Mouse (Mus musculus) midbrain, embryonic 12.5 days (tissue): ENCODE measurements around the gene Ankar. TPM values are rescaled to one million over a fixed set of nuclear protein-coding genes. Genes with fewer than 3 reads are reported as not detected.

Experiments used
- ATAC-seq: fragments of 200-750 bp; cut with Nextera tagmentation; 2 replicates; pipeline ENCODE4 v1.8.0; 2017; ENCODE audit warnings: low read depth, moderate TSS enrichment, moderate library complexity; ENCODE audit not compliant: low FRiP score
- H3K27ac ChIP-seq: fragments of 300-500 bp; sonication (generic); replicated peaks from 2 replicates; pipeline ENCODE4 v1.5.1; 2016; ENCODE audit warnings: mild to moderate bottlenecking
- H3K27me3 ChIP-seq: fragments of 300-500 bp; sonication (generic); 2 replicates; pipeline ENCODE4 v1.6.1; 2016; ENCODE audit warnings: mild to moderate bottlenecking
- H3K36me3 ChIP-seq: fragments of 300-500 bp; sonication (generic); 2 replicates; pipeline ENCODE4 v1.6.1; 2016
- H3K4me1 ChIP-seq: fragments of 300-500 bp; sonication (generic); 2 replicates; pipeline ENCODE4 v1.6.1; 2016
- H3K4me2 ChIP-seq: fragments of 300-500 bp; sonication (generic); replicated peaks from 2 replicates; pipeline ENCODE4 v1.6.1; 2016; ENCODE audit warnings: mild to moderate bottlenecking, moderate library complexity
- H3K4me3 ChIP-seq: fragments of 300-500 bp; sonication (generic); 2 replicates; pipeline ENCODE4 v1.5.1; 2016; ENCODE audit warnings: mild to moderate bottlenecking
- H3K9ac ChIP-seq: fragments of 300-500 bp; sonication (generic); replicated peaks from 2 replicates; pipeline ENCODE4 v1.6.1; 2016; ENCODE audit warnings: mild to moderate bottlenecking, moderate library complexity
- H3K9me3 ChIP-seq: fragments of 300-500 bp; sonication (generic); 2 replicates; pipeline ENCODE4 v1.6.1; 2016; ENCODE audit warnings: mild to moderate bottlenecking
- WGBS: fragments of 180-500 bp; shearing (Covaris S2); methylation state at CpG from one replicate; pipeline ENCODE4 v1.1.7; 2016; 5-methylcytosine and 5-hydroxymethylcytosine counted together
- polyA plus RNA-seq: library from polyadenylated mRNA; unstranded; fragments of >200 nt; fragmentation: Nextera tagmentation; extraction: Ambion mirVana; gene quantifications from 2 replicates; pipeline ENCODE4 v1.2.1, GENCODE M21; 2016

Ankar gene
- not detected in 2 replicates for polyA plus RNA-seq

GRCm38 (mm10) chr1:72700479-72700878 is at the start of gene Ankar:
Gene Ankar, minus strand, starts transcription at chr1:72700579.
- H3K9me3 ChIP-seq = no peaks in the 10 kb centered on the region
- no peaks in the 10 kb centered on the region for H3K27me3 ChIP-seq
- no peaks in the 10 kb centered on the region for H3K36me3 ChIP-seq
- H3K27ac ChIP-seq = no peak within 1 kb of the TSS
- H3K9ac ChIP-seq = no peak within 1 kb of the TSS
- no peak within 1 kb of the TSS for H3K4me3 ChIP-seq
- WGBS = 83% methylated on average over 11 of the region's 11 CpGs
- no peak for ATAC-seq
- H3K4me1 ChIP-seq = no peaks in the 10 kb centered on the region
- H3K4me2 ChIP-seq = no peak within 1 kb of the TSS

GRCm38 (mm10) chr1:72746382-72746781 is 46.0 kb upstream of the Ankar start:
- no peak for ATAC-seq
- no peaks in the 10 kb centered on the region for H3K27me3 ChIP-seq

GRCm38 (mm10) chr1:72744816-72745506 is 44.6 kb upstream of the Ankar start:
- Histone ChIP-seq H3K9ac (no peak overlapping the region), H3K27me3 (no peaks in the 10 kb centered on the region), H3K36me3 (no peaks in the 10 kb centered on the region), H3K27ac (no peak overlapping the region), H3K4me1 (no peaks in the 10 kb centered on the region), H3K9me3 (no peaks in the 10 kb centered on the region), H3K4me3 (no peak overlapping the region), H3K4me2 (no peak overlapping the region)
- ATAC-seq = no peak
- 87% methylated on average over 8 of the region's 8 CpGs for WGBS

More at GRCm38 (mm10) chr1:72746382-72746781, 46.0 kb upstream of the Ankar start:
- 61% methylated on average over 7 of the region's 7 CpGs for WGBS
- Histone ChIP-seq H3K4me2 (no peak overlapping the region), H3K36me3 (no peaks in the 10 kb centered on the region), H3K9ac (no peak overlapping the region), H3K9me3 (no peaks in the 10 kb centered on the region), H3K4me3 (no peak overlapping the region), H3K27ac (no peak overlapping the region), H3K4me1 (no peaks in the 10 kb centered on the region)

DNA sequence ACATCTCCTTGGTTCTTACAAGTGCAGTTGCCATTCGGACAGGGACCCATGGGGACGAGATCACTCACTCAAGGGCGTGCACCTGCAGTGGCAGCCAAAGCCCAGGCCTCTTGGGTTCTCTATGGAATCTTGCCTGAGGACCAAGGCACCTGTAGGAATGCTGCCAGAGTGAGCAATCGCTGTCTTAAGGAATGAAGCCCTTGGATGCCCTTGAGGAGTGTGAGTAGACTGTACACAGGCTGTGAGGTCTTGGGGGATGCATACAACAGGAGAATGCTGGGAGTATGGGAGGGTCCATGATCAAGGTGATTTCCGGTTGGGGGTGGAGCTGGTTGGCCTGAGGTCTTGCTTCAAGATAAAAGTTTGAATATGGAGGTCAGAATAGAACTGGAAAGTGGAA is 41.0 kb upstream of the Ankar start:
- Histone ChIP-seq H3K9me3 (no peaks in the 10 kb centered on the region), H3K4me2 (no peak overlapping the region), H3K27ac (no peak overlapping the region), H3K4me1 (0 out of 2 replicates have a peak, but pooled peaks cover 7% of the 10 kb centered on the region), H3K9ac (no peak overlapping the region), H3K27me3 (peaks cover 6% of the 10 kb centered on the region; the same call in 1 of the 2 replicates), H3K4me3 (no peak overlapping the region), H3K36me3 (no peaks in the 10 kb centered on the region)
- no peak for ATAC-seq
- 88% methylated on average over 5 of the region's 5 CpGs for WGBS

DNA sequence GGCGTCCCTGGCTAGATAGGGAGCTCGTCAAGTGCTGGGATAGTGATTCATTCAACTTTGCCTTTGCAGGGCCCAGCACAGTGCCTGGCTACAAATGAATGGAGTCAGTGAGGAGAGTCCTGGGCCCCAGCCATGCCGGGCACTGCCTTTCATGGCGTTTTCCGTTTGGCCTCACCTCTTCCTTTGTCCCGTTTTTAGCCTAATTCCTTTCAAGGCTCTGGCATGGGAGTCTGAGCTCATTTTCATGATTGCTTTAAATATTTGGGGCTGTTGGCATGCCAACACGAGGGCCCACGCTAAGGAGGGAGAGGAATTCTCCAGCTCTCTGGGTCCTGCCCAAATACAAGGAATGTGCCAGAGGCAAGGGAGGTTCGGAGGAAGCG is 39.3 kb upstream of the Ankar start:
- 0 out of 2 replicates have a peak, but pooled peaks have one; percentile 34 for ATAC-seq
- H3K27me3 ChIP-seq = peaks cover 6% of the 10 kb centered on the region; the same call in 1 of the 2 replicates
- 44% methylated on average over 10 of the region's 10 CpGs for WGBS
- H3K36me3 ChIP-seq = no peaks in the 10 kb centered on the region
- 0 out of 2 replicates have a peak, but pooled peaks cover 7% of the 10 kb centered on the region for H3K4me1 ChIP-seq
- no peak overlapping the region for H3K4me2 ChIP-seq
- H3K27ac ChIP-seq = no peak overlapping the region
- H3K9ac ChIP-seq = no peak overlapping the region
- no peak overlapping the region for H3K4me3 ChIP-seq
- H3K9me3 ChIP-seq = no peaks in the 10 kb centered on the region

- Histone ChIP-seq H3K4me3 (no peak overlapping the region), H3K4me2 (no peak overlapping the region), H3K4me1 (0 out of 2 replicates have a peak, but pooled peaks cover 7% of the 10 kb centered on the region), H3K36me3 (no peaks in the 10 kb centered on the region), H3K9me3 (no peaks in the 10 kb centered on the region), H3K9ac (no peak overlapping the region), H3K27me3 (peaks cover 6% of the 10 kb centered on the region; the same call in 1 of the 2 replicates), H3K27ac (no peak overlapping the region)
- no peak for ATAC-seq
- 74% methylated on average over 15 of the region's 15 CpGs for WGBS
Measured at GRCm38 (mm10) chr1:72738946-72739680, 38.7 kb upstream of the Ankar start.

DNA sequence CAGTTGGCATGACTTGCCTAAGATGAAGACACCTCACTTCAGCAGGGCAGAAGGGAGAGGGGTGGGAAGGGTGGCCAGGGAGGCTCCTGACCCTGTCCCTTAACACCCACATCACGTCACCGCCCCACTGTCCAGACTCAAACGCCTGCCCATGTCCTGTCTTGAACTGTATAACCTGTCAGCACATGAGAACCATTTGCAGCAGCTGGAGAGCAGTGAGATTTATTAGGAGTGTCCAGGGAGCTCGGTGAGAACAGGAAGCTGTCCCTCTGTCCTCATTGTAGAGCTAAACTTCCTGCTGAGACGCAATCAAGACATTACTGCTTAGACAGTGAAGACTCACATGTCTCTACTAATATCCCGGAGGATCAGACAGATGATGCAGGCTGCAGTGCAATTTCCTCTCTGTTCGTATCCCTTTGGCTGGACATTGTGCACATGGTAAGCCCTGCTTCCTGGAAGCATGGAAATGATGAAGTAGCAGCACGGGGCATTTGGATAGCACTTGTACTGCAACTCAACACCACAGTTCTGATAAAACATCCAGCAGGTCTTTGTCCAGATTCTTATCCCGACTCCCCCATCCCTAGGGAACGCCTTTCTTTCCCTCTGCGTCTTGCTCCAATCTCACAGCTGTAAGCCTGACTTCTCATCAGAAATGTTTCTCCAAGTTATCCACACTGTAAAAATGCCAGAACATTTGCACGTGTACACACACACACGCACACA is 36.2 kb upstream of the Ankar start:
- Histone ChIP-seq H3K4me3 (no peak overlapping the region), H3K27ac (no peak overlapping the region), H3K4me2 (no peak overlapping the region), H3K9me3 (no peaks in the 10 kb centered on the region), H3K36me3 (no peaks in the 10 kb centered on the region), H3K9ac (no peak overlapping the region), H3K4me1 (0 out of 2 replicates have a peak, but pooled peaks cover 7% of the 10 kb centered on the region), H3K27me3 (peaks cover 6% of the 10 kb centered on the region; the same call in 1 of the 2 replicates)
- no peak for ATAC-seq
- WGBS = 69% methylated on average over 13 of the region's 13 CpGs

- no peak for ATAC-seq
- no peaks in the 10 kb centered on the region for H3K36me3 ChIP-seq
- H3K9ac ChIP-seq = no peak overlapping the region
- H3K9me3 ChIP-seq = no peaks in the 10 kb centered on the region
- WGBS = 74% methylated on average over 9 of the region's 9 CpGs
- no peak overlapping the region for H3K4me3 ChIP-seq
- H3K4me1 ChIP-seq = no peaks in the 10 kb centered on the region; the same call in 1 of the 2 replicates
- no peaks in the 10 kb centered on the region for H3K27me3 ChIP-seq
- H3K4me2 ChIP-seq = no peak overlapping the region
- H3K27ac ChIP-seq = no peak overlapping the region
Measured at GRCm38 (mm10) chr1:72733191-72733691, 32.9 kb upstream of the Ankar start.

- no peaks in the 10 kb centered on the region; the same call in 1 of the 2 replicates for H3K4me1 ChIP-seq
- H3K9me3 ChIP-seq = no peaks in the 10 kb centered on the region
- no peak overlapping the region for H3K27ac ChIP-seq
- WGBS = 79% methylated on average over 10 of the region's 10 CpGs
- H3K27me3 ChIP-seq = no peaks in the 10 kb centered on the region
- H3K4me3 ChIP-seq = no peak overlapping the region
- H3K36me3 ChIP-seq = no peaks in the 10 kb centered on the region
- H3K9ac ChIP-seq = no peak overlapping the region
- no peak overlapping the region for H3K4me2 ChIP-seq
- ATAC-seq = no peak
Measured at GRCm38 (mm10) chr1:72730126-72730525, 29.7 kb upstream of the Ankar start.

GRCm38 (mm10) chr1:72728781-72729180 is 28.4 kb upstream of the Ankar start:
- ATAC-seq = no peak
- Histone ChIP-seq H3K4me1 (no peaks in the 10 kb centered on the region; the same call in 1 of the 2 replicates), H3K4me2 (no peak overlapping the region), H3K4me3 (no peak overlapping the region), H3K36me3 (no peaks in the 10 kb centered on the region), H3K27me3 (no peaks in the 10 kb centered on the region), H3K9me3 (no peaks in the 10 kb centered on the region), H3K9ac (no peak overlapping the region), H3K27ac (no peak overlapping the region)
- 97% methylated on average over 4 of the region's 4 CpGs for WGBS

DNA sequence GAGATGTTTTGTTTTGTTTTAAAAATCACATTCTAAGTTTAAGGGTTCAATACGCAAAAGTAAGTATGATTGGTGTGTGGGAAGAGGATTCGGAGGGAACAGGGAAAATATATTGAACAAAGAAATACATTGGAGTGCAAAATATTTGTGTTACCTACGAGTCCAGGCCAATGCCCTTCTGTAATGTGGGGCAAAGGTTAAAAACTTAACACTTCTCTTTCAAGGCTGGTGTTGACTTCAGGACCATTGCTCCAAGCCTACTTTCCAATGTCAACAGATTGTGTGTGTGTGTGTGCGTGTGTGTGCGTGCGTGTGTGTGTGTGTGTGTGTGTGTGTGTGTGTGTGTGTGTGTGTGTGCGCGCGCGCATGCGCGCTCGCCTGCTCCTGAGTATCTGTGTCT is 25.6 kb upstream of the Ankar start:
- no peak for ATAC-seq
- no peaks in the 10 kb centered on the region for H3K27me3 ChIP-seq
- 95% methylated on average over 12 of the region's 13 CpGs for WGBS
- no peaks in the 10 kb centered on the region; the same call in 1 of the 2 replicates for H3K4me1 ChIP-seq
- no peaks in the 10 kb centered on the region for H3K36me3 ChIP-seq
- H3K27ac ChIP-seq = no peak overlapping the region
- no peak overlapping the region for H3K4me2 ChIP-seq
- no peaks in the 10 kb centered on the region for H3K9me3 ChIP-seq
- H3K4me3 ChIP-seq = no peak overlapping the region
- H3K9ac ChIP-seq = no peak overlapping the region
